Mouse (Mus musculus): ENCODE results near the gene Tas2r136. TPM values are rescaled to one million over a fixed set of nuclear protein-coding genes. Genes with fewer than 3 reads are reported as not detected.

Gene Tas2r136
- not detected in 2 replicates for polyA plus RNA-seq (2012; rRNA removed)

DNA sequence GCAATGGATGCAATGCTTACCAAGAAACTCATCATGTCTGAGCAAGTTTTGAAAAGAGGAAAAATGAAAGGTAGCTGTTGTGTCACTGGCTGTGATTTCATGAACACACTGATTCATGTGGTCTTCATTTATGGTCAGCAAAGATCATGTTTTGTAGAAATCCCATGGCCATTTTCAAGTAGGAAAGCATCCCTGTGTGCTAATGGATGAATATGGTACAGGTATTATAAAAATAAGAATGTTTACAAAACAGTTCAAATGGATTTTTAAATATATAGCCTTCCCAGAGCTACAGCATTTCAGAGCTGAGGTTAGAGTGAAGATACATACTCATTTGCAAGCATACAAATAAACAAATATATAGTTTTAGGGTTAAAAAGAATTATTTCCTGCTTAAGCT is at the start of gene Tas2r136:
Tas2r136 (minus strand) TSS at position 101 of the 400 bp plus-strand sequence.

DNA sequence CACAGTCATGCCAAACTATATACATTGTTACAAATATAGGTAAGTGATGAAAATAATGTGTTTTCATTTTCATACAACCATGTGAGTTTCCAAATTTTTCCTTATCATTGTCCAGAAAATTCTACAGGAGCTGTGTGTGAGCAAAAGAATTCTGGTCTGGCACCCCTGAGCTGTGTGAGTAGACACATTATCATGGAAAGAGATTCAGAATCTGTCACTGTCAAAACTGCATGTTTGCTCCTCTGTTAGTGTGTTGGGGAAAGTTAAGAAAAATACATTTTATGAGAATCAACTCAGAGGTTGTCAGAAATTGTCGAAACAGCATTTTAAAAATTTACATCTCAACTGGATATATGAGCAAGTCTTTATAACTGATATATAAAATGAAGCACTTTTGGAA is 24.6 kb upstream of the Tas2r136 start, which contains the start of gene Tas2r117:
Tas2r117 (plus strand) TSS at position 301 of the 400 bp plus-strand sequence.

DNA sequence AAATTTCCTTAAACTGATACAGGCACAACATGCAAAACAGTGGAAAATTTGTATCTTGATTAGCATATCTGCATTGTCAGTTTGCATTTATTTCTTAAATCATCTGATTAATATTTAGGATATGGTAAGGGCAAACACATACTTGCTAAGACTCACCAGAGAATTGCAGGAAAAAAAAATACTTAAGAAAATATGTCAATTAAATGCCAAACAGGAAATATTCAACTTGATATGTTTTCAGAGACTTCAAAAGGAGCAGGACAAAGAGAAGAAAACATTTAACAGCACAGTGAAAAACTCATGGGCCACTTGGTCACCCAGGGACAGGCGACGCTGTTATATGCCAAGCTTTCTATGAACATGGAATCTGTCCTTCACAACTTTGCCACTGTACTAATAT is 16.1 kb downstream of the Tas2r136 start, which contains the start of gene Tas2r102:
Tas2r102 (plus strand) TSS at position 301 of the 400 bp plus-strand sequence.

DNA sequence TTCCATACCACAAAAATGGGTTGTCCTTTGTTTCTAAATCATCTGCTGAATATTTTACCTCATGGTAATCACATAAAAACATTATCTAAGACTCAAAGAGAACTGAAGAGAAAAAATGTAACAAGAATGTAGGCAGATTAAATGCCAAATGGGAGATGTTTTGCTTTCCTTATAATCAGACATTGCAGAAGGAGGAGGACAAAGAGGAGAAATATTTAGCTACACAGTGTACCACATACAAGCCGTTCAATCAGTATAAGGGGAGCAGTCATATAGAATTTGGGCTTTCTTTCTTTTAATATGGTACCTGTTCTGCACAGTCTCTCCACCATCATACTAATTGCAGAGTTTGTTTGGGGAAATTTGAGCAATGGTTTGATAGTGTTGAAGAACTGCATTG is 23.5 kb downstream of the Tas2r136 start, which contains the start of gene Tas2r124:
Tas2r124 (plus strand) TSS at position 301 of the 400 bp plus-strand sequence.

DNA sequence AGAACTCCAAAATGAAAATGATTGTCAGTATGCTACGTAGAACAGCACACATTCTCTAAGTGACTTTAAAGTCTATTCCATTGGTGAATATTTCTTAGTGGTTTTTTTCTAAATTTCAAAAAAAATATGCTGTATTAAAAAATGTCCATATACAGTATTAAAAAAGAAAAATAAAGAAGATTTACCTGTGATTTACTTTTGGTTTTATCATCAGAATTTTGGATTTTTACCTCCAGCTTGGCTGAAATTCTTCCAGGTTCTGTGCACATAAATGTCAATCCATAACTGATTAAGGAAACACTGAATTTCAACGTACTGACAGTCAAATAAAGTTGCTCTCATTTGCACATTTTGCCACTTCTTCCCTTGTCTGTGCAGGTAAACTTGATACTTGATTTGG is 40.0 kb downstream of the Tas2r136 start, which contains the start of gene Tas2r115:
Tas2r115 (minus strand) TSS at position 101 of the 400 bp plus-strand sequence.

Other genes starting within 250 kb of the Tas2r136 start
- gene Prh1, start 208.4 kb downstream of the Tas2r136 start, polyA plus RNA-seq (2012; rRNA removed), result not detected in 2 replicates
- gene Prp2, start 182.2 kb downstream of the Tas2r136 start, polyA plus RNA-seq (2012; rRNA removed), result not detected in 2 replicates
- not detected in 2 replicates for gene A630073D07Rik, start 126.6 kb downstream of the Tas2r136 start, polyA plus RNA-seq (2012; rRNA removed)
- not detected in 2 replicates for gene Tas2r120, start 121.2 kb downstream of the Tas2r136 start, polyA plus RNA-seq (2012; rRNA removed)
- gene Tas2r121, start 77.2 kb downstream of the Tas2r136 start, polyA plus RNA-seq (2012; rRNA removed), result not detected in 2 replicates
- not detected in 2 replicates for gene Tas2r122, start 66.2 kb downstream of the Tas2r136 start, polyA plus RNA-seq (2012; rRNA removed)
- gene Tas2r115, start 40.1 kb downstream of the Tas2r136 start, polyA plus RNA-seq (2012; rRNA removed), result not detected in 2 replicates
- gene Tas2r124, start 23.4 kb downstream of the Tas2r136 start, polyA plus RNA-seq (2012; rRNA removed), result not detected in 2 replicates
- gene Tas2r102, start 16.0 kb downstream of the Tas2r136 start, polyA plus RNA-seq (2012; rRNA removed), result not detected in 2 replicates
- not detected in 2 replicates for gene Tas2r117, start 24.7 kb upstream of the Tas2r136 start, polyA plus RNA-seq (2012; rRNA removed)
- gene Tas2r123, start 69.0 kb upstream of the Tas2r136 start, polyA plus RNA-seq (2012; rRNA removed), result not detected in 2 replicates
- not detected in 2 replicates for gene Tas2r116, start 77.3 kb upstream of the Tas2r136 start, polyA plus RNA-seq (2012; rRNA removed)
- not detected in 2 replicates for gene Tas2r110, start 89.8 kb upstream of the Tas2r136 start, polyA plus RNA-seq (2012; rRNA removed)
- not detected in 2 replicates for gene Tas2r113, start 114.8 kb upstream of the Tas2r136 start, polyA plus RNA-seq (2012; rRNA removed)
- not detected in 2 replicates for gene Tas2r125, start 131.5 kb upstream of the Tas2r136 start, polyA plus RNA-seq (2012; rRNA removed)
- not detected in 2 replicates for gene Tas2r129, start 172.9 kb upstream of the Tas2r136 start, polyA plus RNA-seq (2012; rRNA removed)
- gene Tas2r131, start 179.8 kb upstream of the Tas2r136 start, polyA plus RNA-seq (2012; rRNA removed), result not detected in 2 replicates
- gene Tas2r109, start 202.8 kb upstream of the Tas2r136 start, polyA plus RNA-seq (2012; rRNA removed), result not detected in 2 replicates

Measured in liver, embryonic 18 days (tissue).